Mouse (Mus musculus): Measurements from ENCODE around the gene Stbd1.

Gene Stbd1
- long read RNA-seq, experiment 1, transcript Stbd1-201 (2 exons, 1,985 nt): major isoform, 14 of 15 reads
- long read RNA-seq, experiment 1, partial matches to known transcripts: 0 of 15 reads
- long read RNA-seq, experiment 1, other reads (novel, unspliced or antisense): 1 of 15 reads
- long read RNA-seq, experiment 2, transcript Stbd1-201 (2 exons, 1,985 nt): major isoform, 10 of 11 reads
- long read RNA-seq, experiment 2, partial matches to known transcripts: 0 of 11 reads
- long read RNA-seq, experiment 2, other reads (novel, unspliced or antisense): 0 of 11 reads

- intact Hi-C loops (cut with DNase I): loop anchor here (10.0 kb wide), 1 partner anchor 98 kb away; the partner anchor contains the start of gene Scarb2
Measured at GRCm38 (mm10) chr5:92602691-92603690, at the start of gene Stbd1. TSS of gene Stbd1 (plus strand) at chr5:92603041.

GRCm38 (mm10) chr5:92553939-92554338 lies 48.9 kb upstream of the Stbd1 start:
- intact Hi-C loops (cut with DNase I): no loop called here

GRCm38 (mm10) chr5:92554443-92554842 lies 48.4 kb upstream of the Stbd1 start:
- intact Hi-C loops (cut with DNase I): no loop called here

- intact Hi-C loops (cut with DNase I): no loop called here
Measured at GRCm38 (mm10) chr5:92554891-92555511, 47.8 kb upstream of the Stbd1 start, which contains the start of gene Fam47e. TSS of gene Fam47e (plus strand) at chr5:92555069.

- intact Hi-C loops (cut with DNase I): no loop called here
Measured at GRCm38 (mm10) chr5:92555905-92556304, 46.9 kb upstream of the Stbd1 start.

GRCm38 (mm10) chr5:92557508-92557907 lies 45.3 kb upstream of the Stbd1 start:
- intact Hi-C loops (cut with DNase I): no loop called here

GRCm38 (mm10) chr5:92560201-92560600 lies 42.6 kb upstream of the Stbd1 start:
- intact Hi-C loops (cut with DNase I): no loop called here

GRCm38 (mm10) chr5:92562002-92562401 lies 40.8 kb upstream of the Stbd1 start:
- intact Hi-C loops (cut with DNase I): no loop called here

GRCm38 (mm10) chr5:92571232-92571631 lies 31.6 kb upstream of the Stbd1 start:
- intact Hi-C loops (cut with DNase I): no loop called here

GRCm38 (mm10) chr5:92579559-92579958 lies 23.3 kb upstream of the Stbd1 start:
- intact Hi-C loops (cut with DNase I): no loop called here

GRCm38 (mm10) chr5:92585932-92586331 lies 16.9 kb upstream of the Stbd1 start:
- intact Hi-C loops (cut with DNase I): no loop called here

- intact Hi-C loops (cut with DNase I): no loop called here
Measured at GRCm38 (mm10) chr5:92595026-92595425, 7.8 kb upstream of the Stbd1 start.

GRCm38 (mm10) chr5:92596865-92597264 lies 6.0 kb upstream of the Stbd1 start:
- intact Hi-C loops (cut with DNase I): no loop called here

- intact Hi-C loops (cut with DNase I): no loop called here
Measured at GRCm38 (mm10) chr5:92599030-92599429, 3.8 kb upstream of the Stbd1 start.

GRCm38 (mm10) chr5:92604452-92605247 lies 1.8 kb downstream of the Stbd1 start:
- intact Hi-C loops (cut with DNase I): loop anchor here (10.0 kb wide), 1 partner anchor 100 kb away; the partner anchor contains the start of gene Scarb2

- intact Hi-C loops (cut with DNase I): loop anchor here (10.0 kb wide), 1 partner anchor 103 kb away; the partner anchor contains the start of gene Scarb2
Measured at GRCm38 (mm10) chr5:92607492-92608229, 4.8 kb downstream of the Stbd1 start.

GRCm38 (mm10) chr5:92612756-92613155 lies 9.9 kb downstream of the Stbd1 start:
- intact Hi-C loops (cut with DNase I): no loop called here

- intact Hi-C loops (cut with DNase I): no loop called here
Measured at GRCm38 (mm10) chr5:92621883-92622282, 19.0 kb downstream of the Stbd1 start.

GRCm38 (mm10) chr5:92627896-92628295 lies 25.1 kb downstream of the Stbd1 start:
- intact Hi-C loops (cut with DNase I): no loop called here

GRCm38 (mm10) chr5:92633526-92633925 lies 30.7 kb downstream of the Stbd1 start:
- intact Hi-C loops (cut with DNase I): no loop called here
